In the genomic region with DNA sequence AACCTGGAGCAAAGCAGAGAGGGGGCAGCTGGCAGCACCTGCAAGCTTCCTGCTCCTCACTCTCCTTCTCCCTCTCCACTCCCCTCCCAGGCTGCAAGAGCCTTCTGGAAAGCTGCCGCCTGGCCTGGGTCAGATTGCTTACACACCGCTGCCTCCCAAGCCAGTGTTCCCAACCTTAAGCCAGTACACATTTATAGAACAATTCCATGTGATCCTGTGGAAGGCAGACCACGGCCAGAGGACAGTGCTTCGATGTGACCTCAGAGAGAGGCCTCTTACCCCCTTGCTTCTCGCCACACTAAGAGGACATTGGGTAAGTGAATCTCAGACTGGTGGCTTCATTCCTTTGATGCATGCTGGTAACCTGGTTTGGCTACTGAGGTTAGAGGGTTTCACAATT, we compare ENCODE assay signal across 11 mouse cellular contexts. TPM values are rescaled to one million over a fixed set of nuclear protein-coding genes. Genes with fewer than 3 reads are reported as not detected.
A peak's percentile ranks its signal among the peaks of the same experiment; 100 is the strongest.
DNase-seq lines count a peak whose midpoint lies in the region; ATAC-seq and TF ChIP-seq lines count a peak whose summit lies in the region.
"Had no signal": no experiment of that assay in that cellular context is flagged by ENCODE, and none has a peak within 500 bp of the region (broad histone marks: within the 10 kb centered on the region; RNA-seq: fewer than 3 reads in every experiment).

No protein-coding gene starts in this region.

- H3K4me1 ChIP-seq in lung, adult 2 months (ENCODE audit: control insufficient read depth, insufficient read depth, low read length): no peaks in the 10 kb centered on the region
- H3K4me1 ChIP-seq in heart, adult 2 months (ENCODE audit: control insufficient read depth, insufficient read depth, low read length): peaks cover 1% of the 10 kb centered on the region; the same call in 1 of the 2 replicates

- H3K27me3 ChIP-seq in heart, adult 2 months (ENCODE audit: control insufficient read depth, insufficient read depth, low read length): no peaks in the 10 kb centered on the region
- H3K27me3 ChIP-seq: Patski had no signal

- peak; percentile 23 for DNase-seq in embryo, embryonic 10.5 days (ENCODE audit: low spot score)
- no peak for DNase-seq in embryo, embryonic 10 days (ENCODE audit: low spot score)
- peak; percentile 19 for DNase-seq in lung, postnatal 10 days
- DNase-seq in lung, adult 2 months: no peak
- peak; percentile 61 to 80 for DNase-seq in heart, adult 2 months
- no peak for DNase-seq in T-cell, adult 2 months (ENCODE audit: low spot score)
- DNase-seq in layer of hippocampus, adult 18-20 months (ENCODE audit: low spot score in 2 of 2): no peak
- DNase-seq: layer of hippocampus, postnatal 36 days had no signal

- H3K79me2 ChIP-seq in heart, adult 2 months (replicated peaks; ENCODE audit: control insufficient read depth, insufficient read depth, low read length): no peaks in the 10 kb centered on the region

- intact Hi-C loops in heart, adult 2 months (cut with DNase I): no loop called here

- TF ChIP-seq CTCF in lung, adult 2 months (IDR thresholded peaks at IDR 0.05; ENCODE audit: insufficient read depth, low read length): no peak
- no peak for TF ChIP-seq CTCF in heart, adult 2 months (IDR thresholded peaks at IDR 0.05)

- no peak for TF ChIP-seq POLR2A in lung, adult 2 months (IDR thresholded peaks at IDR 0.05; ENCODE audit: borderline replicate concordance, extremely low read depth, low read depth, low read length)
- peak; percentile 79 for TF ChIP-seq POLR2A in heart, adult 2 months (IDR thresholded peaks at IDR 0.05; ENCODE audit: insufficient read depth, low read depth, low read length)

- peak overlapping the region; percentile 83 for H3K27ac ChIP-seq in heart, adult 2 months

- H3K36me3 ChIP-seq in heart, adult 2 months (ENCODE audit: control insufficient read depth, insufficient read depth, low read length): no peaks in the 10 kb centered on the region; the same call in 1 of the 2 replicates

- 58% methylated on average over 5 of the region's 5 CpGs for WGBS in lung, adult 2 months
- WGBS in heart, adult 2 months: 39% methylated on average over 5 of the region's 5 CpGs

- no peak overlapping the region for H3K4me3 ChIP-seq in lung, adult 2 months (replicated peaks; ENCODE audit: extremely low read depth, low read depth, low read length)
- peak overlapping the region; percentile 42 for H3K4me3 ChIP-seq in heart, adult 2 months
- H3K4me3 ChIP-seq: megakaryocyte, embryonic 14.5 days had no signal

- peak; percentile 44; the same call in 1 of the 2 replicates for ATAC-seq in megakaryocyte progenitor cell, adult 5-6 weeks (replicated peaks; ENCODE audit: poor library complexity)
- ATAC-seq: Patski had no signal

- TF ChIP-seq EP300 in heart, adult 2 months (IDR thresholded peaks at IDR 0.05; ENCODE audit: insufficient read depth, low read depth, low read length): peak; percentile 89

- H3K9ac ChIP-seq in heart, adult 2 months (ENCODE audit: low read depth, low read length): peak overlapping the region; percentile 55

RNA-seq across cellular contexts. Expression of a gene that starts 20.1 kb away (rescaled TPM):
- 29.6 and 36.3 TPM in 2 replicates for polyA plus RNA-seq in lung, adult 2 months (2012; rRNA removed)
- total RNA-seq in heart, adult 2 months (2021): 10 to 100 TPM; 38.6 to 46.0 TPM
- 20.0 and 32.3 TPM in 2 replicates for polyA plus RNA-seq in heart, adult 2 months (2012; rRNA removed)
- 225 and 235 TPM in 2 replicates for total RNA-seq in megakaryocyte progenitor cell, adult 5-6 weeks (2015)
- total RNA-seq in megakaryocyte progenitor cell, adult 5-6 weeks (2017): 150 and 207 TPM in 2 replicates
- total RNA-seq in layer of hippocampus, adult 18-20 months (2021): 10 to 100 TPM; 40.7 to 44.1 TPM

RNA-seq across cellular contexts. Expression of a gene that starts 24.5 kb away (rescaled TPM):
- 71.7 and 74.5 TPM in 2 replicates for polyA plus RNA-seq in lung, adult 2 months (2012; rRNA removed)
- total RNA-seq in heart, adult 2 months (2021): 100 to 1,000 TPM; 339 to 480 TPM
- 117 and 163 TPM in 2 replicates for polyA plus RNA-seq in heart, adult 2 months (2012; rRNA removed)
- total RNA-seq in megakaryocyte progenitor cell, adult 5-6 weeks (2015): 7.4 and 10.5 TPM in 2 replicates
- 2.2 and 6.9 TPM in 2 replicates for total RNA-seq in megakaryocyte progenitor cell, adult 5-6 weeks (2017)
- 10 to 100 TPM; 73.8 to 77.5 TPM for total RNA-seq in layer of hippocampus, adult 18-20 months (2021)

RNA-seq across cellular contexts. Expression of a gene that starts 32.6 kb away (rescaled TPM):
- polyA plus RNA-seq in lung, adult 2 months (2012; rRNA removed): 6.1 and 12.5 TPM in 2 replicates
- 10 to 100 TPM; 34.1 to 34.9 TPM for total RNA-seq in heart, adult 2 months (2021)
- polyA plus RNA-seq in heart, adult 2 months (2012; rRNA removed): 8.9 and 18.1 TPM in 2 replicates
- total RNA-seq in megakaryocyte progenitor cell, adult 5-6 weeks (2015): 18.9 and 24.4 TPM in 2 replicates
- total RNA-seq in megakaryocyte progenitor cell, adult 5-6 weeks (2017): 44.8 and 65.8 TPM in 2 replicates
- 10 to 100 TPM; 69.7 to 71.3 TPM for total RNA-seq in layer of hippocampus, adult 18-20 months (2021)

Comparison
In these comparisons a context has a peak if more than half of its experiments do, and no peak if none do; other contexts are left out.
1. DNase-seq: peak in embryo, embryonic 10.5 days (single experiment), lung, postnatal 10 days (single experiment) and heart, adult 2 months (2 of 2); none in embryo, embryonic 10 days (single experiment), lung, adult 2 months (single experiment), T-cell, adult 2 months (single experiment) and layer of hippocampus, adult 18-20 months (0 of 2).
2. RNA of a gene that starts 24.5 kb away (total RNA-seq): 339 to 480 TPM in heart, adult 2 months and 73.8 to 77.5 TPM in layer of hippocampus, adult 18-20 months; 2.2 to 10.5 TPM in megakaryocyte progenitor cell, adult 5-6 weeks; every median in the first group is over 4 times any median in the second.